In genomic region chr4:116219056-116219455, GRCm38 (mm10) we compare ENCODE assay signal across 38 mouse cellular contexts. TPM values are rescaled to one million over a fixed set of nuclear protein-coding genes. Genes with fewer than 3 reads are reported as not detected.
A peak's percentile ranks its signal among the peaks of the same experiment; 100 is the strongest.
DNase-seq lines count a peak whose midpoint lies in the region; ATAC-seq lines count a peak whose summit lies in the region.
"Had no signal": no experiment of that assay in that cellular context is flagged by ENCODE, and none has a peak within 500 bp of the region (broad histone marks: within the 10 kb centered on the region; RNA-seq: fewer than 3 reads in every experiment).

No protein-coding gene starts in this region.

- H3K9me3 ChIP-seq in lung, embryonic 16.5 days (ENCODE audit: control insufficient read depth, low read length): no peaks in the 10 kb centered on the region
- H3K9me3 ChIP-seq in embryonic facial prominence, embryonic 13.5 days: no peaks in the 10 kb centered on the region
- H3K9me3 ChIP-seq: heart, embryonic 15.5 days; liver, embryonic 12.5 days had no signal

- H3K27ac ChIP-seq in lung, embryonic 16.5 days (ENCODE audit: low read length): 0 out of 2 replicates have a peak overlapping the region, but pooled peaks have one; percentile 7
- peak overlapping the region; percentile 100; the same call in 1 of the 2 replicates for H3K27ac ChIP-seq in embryonic facial prominence, embryonic 13.5 days
- H3K27ac ChIP-seq: liver, embryonic 12.5 days; macrophage had no signal

- H3K9ac ChIP-seq in lung, embryonic 16.5 days (ENCODE audit: low read length): no peak overlapping the region
- no peak overlapping the region for H3K9ac ChIP-seq in embryonic facial prominence, embryonic 13.5 days
- H3K9ac ChIP-seq: heart, embryonic 15.5 days; liver, embryonic 12.5 days; liver, postnatal 0 days had no signal

- no peak overlapping the region for H3K4me2 ChIP-seq in lung, embryonic 16.5 days (ENCODE audit: low read depth, low read length)
- H3K4me2 ChIP-seq in embryonic facial prominence, embryonic 13.5 days: no peak overlapping the region
- H3K4me2 ChIP-seq: heart, embryonic 15.5 days; liver, embryonic 12.5 days had no signal

- 76% methylated on average over 1 of the region's 1 CpGs for WGBS in lung, embryonic 16.5 days
- 84% methylated on average over 1 of the region's 1 CpGs for WGBS in embryonic facial prominence, embryonic 13.5 days

- intact Hi-C loops in heart, postnatal 14 days (cut with DNase I): no loop called here

- no peak for ATAC-seq in lung, embryonic 16.5 days (ENCODE audit: low read depth)
- no peak for ATAC-seq in embryonic facial prominence, embryonic 13.5 days (ENCODE audit: insufficient number of reproducible peaks, insufficient read depth, low FRiP score, low TSS enrichment, low read depth)
- ATAC-seq: activated CD4-positive, CD25-positive, alpha-beta regulatory T cell, adult 4 months; forebrain, embryonic 16.5 days; hindbrain, embryonic 16.5 days; liver, embryonic 12.5 days; liver, postnatal 0 days; lung, postnatal 0 days; midbrain, embryonic 16.5 days had no signal

- no peaks in the 10 kb centered on the region for H3K36me3 ChIP-seq in lung, embryonic 16.5 days (ENCODE audit: control insufficient read depth, insufficient read depth, low read length)
- no peaks in the 10 kb centered on the region for H3K36me3 ChIP-seq in embryonic facial prominence, embryonic 13.5 days
- H3K36me3 ChIP-seq: heart, embryonic 15.5 days; liver, embryonic 12.5 days had no signal

- peaks cover 9% of the 10 kb centered on the region for H3K4me1 ChIP-seq in lung, embryonic 16.5 days (replicated peaks; ENCODE audit: control insufficient read depth, insufficient read depth, low read length)
- 0 out of 2 replicates have a peak, but pooled peaks cover 4% of the 10 kb centered on the region for H3K4me1 ChIP-seq in embryonic facial prominence, embryonic 13.5 days

- H3K27me3 ChIP-seq in lung, embryonic 16.5 days (ENCODE audit: control insufficient read depth, insufficient read depth, low read depth, low read length): no peaks in the 10 kb centered on the region
- no peaks in the 10 kb centered on the region for H3K27me3 ChIP-seq in embryonic facial prominence, embryonic 13.5 days
- H3K27me3 ChIP-seq: heart, embryonic 15.5 days had no signal

- H3K4me3 ChIP-seq in lung, embryonic 16.5 days (ENCODE audit: low read length): no peak overlapping the region
- H3K4me3 ChIP-seq in embryonic facial prominence, embryonic 13.5 days: no peak overlapping the region
- H3K4me3 ChIP-seq: erythroblast, embryonic 14.5 days; heart, embryonic 15.5 days; liver, embryonic 12.5 days had no signal

- DNase-seq in cerebellum, adult 8-10 months: peak; percentile 25
- no peak for DNase-seq in cerebellum, postnatal 36 days
- peak; percentile 68 for DNase-seq in heart, adult 11 months
- DNase-seq in heart, postnatal 14 days: no peak
- DNase-seq in lung, postnatal 14 days: no peak
- no peak for DNase-seq in testis, postnatal 10 days (ENCODE audit: low spot score)
- DNase-seq: adrenal gland, adult 8-10 months; cerebellum, adult 11 months; kidney, adult 18-20 months; liver, postnatal 0 days had no signal

RNA-seq across cellular contexts. Expression of gene Pik3r3, which starts 2.4 kb away (rescaled TPM):
- total RNA-seq in heart, postnatal 14 days (2021): 10 to 100 TPM; 18.3 to 18.9 TPM
- polyA plus RNA-seq in lung, embryonic 16.5 days (2015; fragmentation: Nextera tagmentation; extraction: Ambion mirVana): 23.6 and 25.3 TPM in 2 replicates
- 28.9 and 31.6 TPM in 2 replicates for polyA plus RNA-seq in embryonic facial prominence, embryonic 13.5 days (2015; fragmentation: Nextera tagmentation; extraction: Ambion mirVana)

RNA-seq across cellular contexts. Expression of gene Gm49337, which starts 45.9 kb away (rescaled TPM):
- 1 to 10 TPM; 1.1 to 3.7 TPM for total RNA-seq in heart, postnatal 14 days (2021)
- polyA plus RNA-seq in lung, embryonic 16.5 days (2015; fragmentation: Nextera tagmentation; extraction: Ambion mirVana): not detected in 2 replicates
- not detected in 2 replicates for polyA plus RNA-seq in embryonic facial prominence, embryonic 13.5 days (2015; fragmentation: Nextera tagmentation; extraction: Ambion mirVana)
- total RNA-seq: adrenal gland, adult 8-10 months; adrenal gland, postnatal 4 days; CH12.LX; gastrocnemius, postnatal 4 days; heart, adult 8-10 months; hematopoietic stem cell, adult 5-6 weeks had no signal
- polyA plus RNA-seq: activated CD4-positive, CD25-positive, alpha-beta regulatory T cell, adult 4 months; C2C12; embryonic facial prominence, embryonic 14.5 days; erythroblast, embryonic 14.5 days; forebrain, embryonic 16.5 days; heart, embryonic 15.5 days; hindbrain, embryonic 16.5 days; intestine, embryonic 14.5 days; kidney, embryonic 16.5 days; limb, embryonic 14.5 days; liver, embryonic 12.5 days; liver, postnatal 0 days; lung, postnatal 0 days; macrophage; midbrain, embryonic 16.5 days; neural tube, embryonic 11.5 days had no signal

RNA-seq across cellular contexts. Expression of gene 1700042G07Rik, which starts 45.9 kb away (rescaled TPM):
- not detected for total RNA-seq in heart, postnatal 14 days (2021)
- polyA plus RNA-seq in lung, embryonic 16.5 days (2015; fragmentation: Nextera tagmentation; extraction: Ambion mirVana): not detected in 2 replicates
- not detected in 2 replicates for polyA plus RNA-seq in embryonic facial prominence, embryonic 13.5 days (2015; fragmentation: Nextera tagmentation; extraction: Ambion mirVana)
- total RNA-seq: adrenal gland, adult 8-10 months; adrenal gland, postnatal 4 days; CH12.LX; ES-E14; gastrocnemius, adult 8-10 months; gastrocnemius, postnatal 4 days; heart, adult 8-10 months; hematopoietic stem cell, adult 5-6 weeks; layer of hippocampus, adult 8-10 months; layer of hippocampus, postnatal 25 days; left cerebral cortex, adult 8-10 months; left cerebral cortex, postnatal 36 days had no signal
- polyA plus RNA-seq: activated CD4-positive, CD25-positive, alpha-beta regulatory T cell, adult 4 months; C2C12; embryonic facial prominence, embryonic 14.5 days; erythroblast, embryonic 14.5 days; forebrain, embryonic 16.5 days; heart, embryonic 15.5 days; hindbrain, embryonic 16.5 days; intestine, embryonic 14.5 days; kidney, embryonic 16.5 days; limb, embryonic 14.5 days; liver, embryonic 12.5 days; liver, postnatal 0 days; lung, postnatal 0 days; macrophage; midbrain, embryonic 16.5 days; neural tube, embryonic 11.5 days had no signal

RNA-seq across cellular contexts. Expression of gene Tspan1, which starts 51.7 kb away (rescaled TPM):
- under 1 TPM in 1 of 2 experiments, not detected in 1; 0.36 TPM for total RNA-seq in heart, postnatal 14 days (2021)
- 22.6 and 25.9 TPM in 2 replicates for polyA plus RNA-seq in lung, embryonic 16.5 days (2015; fragmentation: Nextera tagmentation; extraction: Ambion mirVana)
- 0.98 and 1.0 TPM in 2 replicates for polyA plus RNA-seq in embryonic facial prominence, embryonic 13.5 days (2015; fragmentation: Nextera tagmentation; extraction: Ambion mirVana)
- total RNA-seq: adrenal gland, adult 8-10 months; gastrocnemius, adult 8-10 months; gastrocnemius, postnatal 4 days; hematopoietic stem cell, adult 5-6 weeks; layer of hippocampus, adult 8-10 months; layer of hippocampus, postnatal 25 days had no signal
- polyA plus RNA-seq: activated CD4-positive, CD25-positive, alpha-beta regulatory T cell, adult 4 months; erythroblast, embryonic 14.5 days; limb, embryonic 14.5 days; liver, embryonic 12.5 days; liver, postnatal 0 days; macrophage; midbrain, embryonic 16.5 days had no signal

Comparison
In these comparisons a context has a peak if more than half of its experiments do, and no peak if none do; other contexts are left out.
1. DNase-seq: peak in cerebellum, adult 8-10 months (single experiment) and heart, adult 11 months (single experiment); none in cerebellum, postnatal 36 days (0 of 2), heart, postnatal 14 days (0 of 2), lung, postnatal 14 days (single experiment) and testis, postnatal 10 days (single experiment).